ENCODE assay signal across 18 mouse cellular contexts in the genomic region with DNA sequence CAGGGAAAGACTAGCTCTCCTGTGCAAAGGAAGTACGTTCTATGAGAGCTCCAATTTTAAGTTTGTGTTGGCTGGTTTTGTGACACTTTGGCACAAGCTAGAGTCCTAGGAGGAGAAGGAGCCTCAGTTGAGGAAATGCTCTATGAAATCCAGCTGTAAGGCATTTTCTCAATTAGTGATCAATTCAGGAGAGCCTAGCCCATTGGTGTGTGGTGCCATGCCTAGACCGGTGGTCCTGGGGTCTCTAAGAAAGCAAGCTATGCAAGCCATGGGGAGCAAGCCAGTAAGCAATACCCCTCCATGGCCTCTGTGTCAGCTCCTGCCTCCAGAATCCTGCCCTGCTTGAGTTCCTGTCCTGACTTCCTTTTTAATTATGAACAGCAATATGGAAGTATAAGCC. TPM values are rescaled to one million over a fixed set of nuclear protein-coding genes. Genes with fewer than 3 reads are reported as not detected.
A peak's percentile ranks its signal among the peaks of the same experiment; 100 is the strongest.
DNase-seq lines count a peak whose midpoint lies in the region; TF ChIP-seq lines count a peak whose summit lies in the region.
"Had no signal": no experiment of that assay in that cellular context is flagged by ENCODE, and none has a peak within 500 bp of the region (broad histone marks: within the 10 kb centered on the region; RNA-seq: fewer than 3 reads in every experiment).

No protein-coding gene starts in this region.

- H3K27ac ChIP-seq in heart, adult 2 months = no peak overlapping the region
- no peak overlapping the region for H3K27ac ChIP-seq in heart, embryonic 10.5 days

- DNase-seq in heart, adult 11 months = peak; percentile 70
- DNase-seq in heart, adult 2 months = no peak
- DNase-seq in heart, embryonic 10.5 days (ENCODE audit: low spot score) = peak; percentile 52
- no peak for DNase-seq in heart, postnatal 14 days
- peak; percentile 65 for DNase-seq in fat pad, adult 2 months (ENCODE audit: extremely low read depth, low read depth, low spot score)
- no peak for DNase-seq in frontal cortex, postnatal 14 days (ENCODE audit: low spot score in 2 of 2)
- DNase-seq: adrenal gland, adult 2 months; adrenal gland, adult 8-10 months; adrenal gland, postnatal 10 days; adrenal gland, postnatal 14 days; adrenal gland, postnatal 25 days; adrenal gland, postnatal 36 days; B cell, adult 2 months; cerebellum, adult 11 months; cerebellum, adult 11-12 months; cerebellum, adult 18-20 months had no signal

- no peak for TF ChIP-seq EP300 in heart, adult 2 months (IDR thresholded peaks at IDR 0.05; ENCODE audit: insufficient read depth, low read depth, low read length)

- H3K27me3 ChIP-seq in heart, adult 2 months (ENCODE audit: control insufficient read depth, insufficient read depth, low read length) = no peaks in the 10 kb centered on the region
- no peaks in the 10 kb centered on the region for H3K27me3 ChIP-seq in heart, embryonic 10.5 days (ENCODE audit: insufficient read depth, poor library complexity, severe bottlenecking)
- H3K27me3 ChIP-seq: CH12.LX had no signal

- H3K4me3 ChIP-seq in heart, adult 2 months = no peak overlapping the region
- H3K4me3 ChIP-seq in heart, embryonic 10.5 days = no peak overlapping the region

- H3K4me1 ChIP-seq in heart, adult 2 months (ENCODE audit: control insufficient read depth, insufficient read depth, low read length) = no peaks in the 10 kb centered on the region
- peaks cover 4% of the 10 kb centered on the region; the same call in 1 of the 2 replicates for H3K4me1 ChIP-seq in heart, embryonic 10.5 days

- 77% methylated on average over 2 of the region's 2 CpGs for WGBS in heart, adult 2 months
- WGBS in heart, embryonic 10.5 days = 92% methylated on average over 2 of the region's 2 CpGs

- TF ChIP-seq CTCF in heart, adult 2 months (IDR thresholded peaks at IDR 0.05) = no peak

- no peaks in the 10 kb centered on the region for H3K79me2 ChIP-seq in heart, adult 2 months (replicated peaks; ENCODE audit: control insufficient read depth, insufficient read depth, low read length)

- no peak overlapping the region for H3K9ac ChIP-seq in heart, adult 2 months (ENCODE audit: low read depth, low read length)

- no peak for TF ChIP-seq POLR2A in heart, adult 2 months (IDR thresholded peaks at IDR 0.05; ENCODE audit: insufficient read depth, low read depth, low read length)

- intact Hi-C loops in heart, adult 2 months (cut with DNase I) = no loop called here
- intact Hi-C loops in heart, postnatal 14 days (cut with DNase I) = no loop called here

- H3K9me3 ChIP-seq in heart, embryonic 10.5 days = no peaks in the 10 kb centered on the region
- H3K9me3 ChIP-seq: G1E had no signal

- no peaks in the 10 kb centered on the region for H3K36me3 ChIP-seq in heart, adult 2 months (ENCODE audit: control insufficient read depth, insufficient read depth, low read length)
- H3K36me3 ChIP-seq in heart, embryonic 10.5 days = no peaks in the 10 kb centered on the region
- H3K36me3 ChIP-seq: G1E had no signal

RNA-seq across cellular contexts. Expression of gene Jmy, which starts 55.3 kb away (rescaled TPM):
- 10 to 100 TPM; 41.0 to 50.7 TPM for total RNA-seq in heart, adult 2 months (2021)
- 6.4 and 13.1 TPM in 2 replicates for polyA plus RNA-seq in heart, adult 2 months (2012; rRNA removed)
- polyA plus RNA-seq in heart, embryonic 10.5 days (2016; fragmentation: Nextera tagmentation; extraction: Ambion mirVana) = 4.9 and 5.6 TPM in 2 replicates
- 10 to 100 TPM; 43.2 to 48.0 TPM for total RNA-seq in heart, postnatal 14 days (2021)

Comparison
In these comparisons a context has a peak if more than half of its experiments do, and no peak if none do; other contexts are left out.
1. DNase-seq: peak in heart, adult 11 months (single experiment), heart, embryonic 10.5 days (single experiment) and fat pad, adult 2 months (single experiment); none in heart, adult 2 months (0 of 2), heart, postnatal 14 days (0 of 2) and frontal cortex, postnatal 14 days (0 of 2).